Mouse (Mus musculus) megakaryocyte-erythroid progenitor cell, adult 5-6 weeks (primary cell): Measurements from ENCODE around the gene March1. TPM values are rescaled to one million over a fixed set of nuclear protein-coding genes. Genes with fewer than 3 reads are reported as not detected.
A peak's percentile ranks its signal among the peaks of the same experiment; 100 is the strongest.
"Not testable (repeated sequence)": the region's sequence is repeated elsewhere in the genome, so short reads cannot be mapped to it uniquely, and the experiment has no call there.

Experiments used
- ATAC-seq: replicated peaks from 2 replicates; pipeline ENCODE4 v1.8.0; 2016; ENCODE audit warnings: mild to moderate bottlenecking, inconsistent platforms; ENCODE audit not compliant: severe bottlenecking, poor library complexity, low FRiP score, low TSS enrichment
- total RNA-seq, 2 experiments: library from RNA; stranded (forward) in 1 of 2; stranded (reverse) in 1 of 2; fragments of 200-1000, 215-1000 nt in 1 of 2; fragments of >200 nt in 1 of 2; fragmentation: Nextera tagmentation in 1 of 2; gene quantifications; 2 replicates each; pipeline ENCODE4 v1.2.3; 2014 to 2017

The March1 gene
- total RNA-seq, 2 experiments from 2014 or later, result 0.22 to 1.4 TPM

- ATAC-seq, result no peak
Measured at GRCm38 (mm10) chr8:66400050-66400449, 782.4 kb downstream of the March1 start.

- ATAC-seq, result no peak
Measured at GRCm38 (mm10) chr8:66404711-66405414, 787.2 kb downstream of the March1 start.

DNA sequence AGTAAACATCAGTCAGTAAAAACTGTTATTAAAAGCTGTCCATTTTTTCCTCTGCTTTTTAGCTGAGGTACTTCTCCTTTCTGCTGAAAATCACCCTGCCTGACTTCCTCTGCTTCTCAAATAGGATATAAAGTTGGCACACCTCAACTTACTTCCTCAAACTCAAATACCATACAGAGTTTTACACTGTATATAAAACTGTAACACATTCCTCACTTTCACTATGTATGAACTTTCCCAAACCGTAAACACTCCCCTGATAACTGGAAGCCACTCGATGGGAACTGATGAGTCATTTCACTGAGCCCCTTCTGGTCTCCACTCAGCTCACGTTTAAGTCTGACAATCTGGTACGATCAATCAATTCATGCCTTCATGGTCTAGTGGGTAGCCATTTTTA lies 788.1 kb downstream of the March1 start:
- ATAC-seq, result not testable (repeated sequence)

GRCm38 (mm10) chr8:66406596-66407361 lies 789.1 kb downstream of the March1 start:
- peak; percentile 89 for ATAC-seq

DNA sequence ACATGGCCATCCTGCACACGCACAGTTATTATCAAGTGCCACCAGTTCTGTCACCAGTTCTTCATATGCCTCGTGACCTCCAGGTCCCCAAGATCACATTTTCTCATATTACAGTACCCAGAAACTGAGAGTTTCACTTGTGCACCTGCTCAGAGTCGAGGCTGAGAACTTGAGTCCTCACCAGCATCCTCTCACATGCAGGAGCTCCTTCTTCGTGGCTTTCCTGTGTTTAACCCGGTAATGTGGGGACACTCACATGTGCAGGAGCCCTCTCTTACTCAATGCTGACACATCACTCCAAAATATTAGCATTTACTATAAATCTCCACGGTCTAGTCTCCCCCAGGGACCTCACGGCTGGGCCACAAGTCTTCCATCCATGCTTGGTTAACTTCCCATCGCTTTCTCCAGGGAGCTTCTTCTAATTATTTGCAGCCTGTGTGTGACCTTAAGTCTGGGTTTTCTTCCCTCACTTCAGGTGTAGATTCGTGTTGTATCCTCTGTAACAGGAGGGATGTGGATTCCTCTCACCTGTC lies 792.4 kb downstream of the March1 start:
- ATAC-seq, result no peak

DNA sequence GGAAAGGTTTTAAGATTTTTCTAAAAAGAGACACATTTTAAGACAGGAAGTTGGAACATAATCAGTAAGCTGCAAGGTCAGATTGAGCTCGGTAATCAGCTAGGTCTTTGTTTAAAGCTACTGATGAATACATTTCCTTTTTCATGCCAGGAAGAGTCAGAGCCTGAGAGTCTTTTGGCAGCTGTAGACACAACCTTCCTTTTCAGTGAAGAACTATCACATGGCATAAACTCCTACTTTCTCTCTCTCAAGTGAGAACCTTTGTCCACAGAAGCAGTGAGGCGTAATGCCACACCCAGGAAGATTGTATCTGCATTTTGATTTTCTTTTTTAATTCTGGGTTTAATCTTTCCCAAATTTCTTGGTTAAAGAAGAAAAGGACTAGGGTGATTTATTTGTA lies 795.4 kb downstream of the March1 start:
- ATAC-seq, result no peak

DNA sequence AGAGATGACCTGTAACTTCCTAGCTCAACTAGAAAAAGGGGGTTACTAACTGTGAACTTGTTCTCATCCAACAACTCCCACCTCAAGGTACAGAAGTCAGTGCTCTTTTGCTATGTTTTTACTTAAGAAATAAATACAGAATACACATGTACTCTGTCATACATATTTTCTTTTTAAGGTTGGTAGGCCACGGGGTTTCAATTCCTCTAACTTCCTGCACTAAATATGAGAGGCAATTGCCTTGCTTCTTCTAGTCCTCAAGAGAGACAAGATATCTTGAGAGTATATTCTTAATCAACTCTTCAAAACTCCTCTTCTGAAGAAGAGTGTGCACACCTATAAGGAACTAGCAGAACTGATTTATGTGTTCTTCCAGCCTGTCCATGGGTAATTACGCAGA lies 797.5 kb downstream of the March1 start:
- ATAC-seq, result no peak

GRCm38 (mm10) chr8:66417591-66417990 lies 799.9 kb downstream of the March1 start:
- not testable (repeated sequence) for ATAC-seq

DNA sequence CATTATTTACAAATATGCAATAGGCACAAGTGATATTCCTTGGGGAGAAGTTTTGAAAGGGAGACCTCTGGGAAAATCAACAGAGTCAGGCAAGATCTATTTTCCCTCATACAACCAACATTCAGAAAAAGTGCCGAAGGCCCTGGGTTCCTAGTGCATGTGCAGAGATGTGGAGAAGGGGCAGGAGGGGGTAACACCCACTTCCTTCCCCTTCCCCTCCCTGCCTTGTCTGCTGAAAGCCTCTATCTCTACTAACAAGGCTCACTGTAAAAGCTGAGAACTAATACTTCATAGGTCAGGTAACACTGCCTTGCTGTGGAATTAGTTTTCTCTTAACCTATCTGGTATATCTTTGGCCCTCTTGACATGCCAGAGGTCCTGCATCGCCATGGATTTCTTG lies 812.9 kb downstream of the March1 start:
- ATAC-seq, result no peak

GRCm38 (mm10) chr8:66433577-66433976 lies 815.9 kb downstream of the March1 start:
- ATAC-seq, result no peak

- no peak for ATAC-seq
Measured at GRCm38 (mm10) chr8:66436804-66437203, 819.1 kb downstream of the March1 start.

DNA sequence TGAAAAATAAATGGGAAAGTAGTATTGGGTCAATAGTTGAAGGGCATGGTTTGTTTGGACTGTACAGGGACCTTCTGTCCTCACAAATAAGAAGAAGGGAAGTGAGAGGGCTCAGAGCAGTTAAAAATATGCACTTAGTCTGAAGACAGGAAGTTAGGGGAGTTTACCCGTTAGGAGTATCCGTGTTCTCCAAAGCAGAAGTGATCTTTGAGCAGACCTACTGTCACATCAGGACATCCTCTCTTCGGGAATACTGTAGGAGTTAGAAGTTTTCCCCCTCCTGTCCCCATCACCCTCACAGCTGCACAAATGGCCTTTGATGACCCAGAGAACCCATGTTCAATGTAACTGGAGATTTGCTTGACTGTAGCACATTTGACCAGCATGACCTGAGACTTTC lies 820.2 kb downstream of the March1 start:
- ATAC-seq, result no peak

- no peak for ATAC-seq
Measured at GRCm38 (mm10) chr8:66438468-66438867, 820.8 kb downstream of the March1 start.

DNA sequence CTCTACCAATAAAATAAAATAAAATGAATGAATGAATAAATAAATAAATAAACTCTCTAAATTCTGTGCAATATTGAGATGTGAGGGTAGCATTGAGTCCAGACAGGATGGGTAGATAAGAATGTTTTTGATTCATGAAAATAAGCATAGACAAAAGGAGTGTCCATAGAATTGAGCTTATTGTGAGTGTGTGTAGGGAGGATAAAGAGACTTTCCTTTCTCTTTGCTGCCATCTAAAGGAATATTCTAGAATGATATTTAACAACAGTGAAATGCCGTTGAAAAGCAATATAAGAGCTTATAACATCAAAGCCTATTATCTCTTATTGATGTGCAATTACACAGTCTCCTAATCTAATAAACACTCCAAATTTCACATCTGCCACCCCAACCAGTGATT lies 823.4 kb downstream of the March1 start:
- ATAC-seq, result peak; percentile 73

DNA sequence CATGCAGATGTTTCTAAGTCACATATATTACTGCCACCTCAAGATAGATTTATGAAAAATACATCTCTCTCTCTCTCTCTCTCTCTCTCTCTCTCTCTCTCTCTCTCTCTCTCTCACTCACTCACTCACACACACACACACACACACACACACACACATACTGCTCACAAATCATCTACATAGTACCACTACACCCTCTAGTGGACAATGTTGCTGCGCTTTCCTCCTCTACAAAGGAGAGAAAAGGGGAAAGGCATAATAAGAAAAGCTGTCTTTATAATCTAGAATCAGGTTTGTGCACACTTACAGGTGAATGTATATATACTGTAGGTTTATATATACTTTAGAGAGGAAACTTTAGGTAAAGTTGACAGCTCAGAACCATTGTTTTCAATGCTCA lies 825.1 kb downstream of the March1 start:
- no peak for ATAC-seq

- ATAC-seq, result no peak
Measured at GRCm38 (mm10) chr8:66444141-66444540, 826.4 kb downstream of the March1 start.

DNA sequence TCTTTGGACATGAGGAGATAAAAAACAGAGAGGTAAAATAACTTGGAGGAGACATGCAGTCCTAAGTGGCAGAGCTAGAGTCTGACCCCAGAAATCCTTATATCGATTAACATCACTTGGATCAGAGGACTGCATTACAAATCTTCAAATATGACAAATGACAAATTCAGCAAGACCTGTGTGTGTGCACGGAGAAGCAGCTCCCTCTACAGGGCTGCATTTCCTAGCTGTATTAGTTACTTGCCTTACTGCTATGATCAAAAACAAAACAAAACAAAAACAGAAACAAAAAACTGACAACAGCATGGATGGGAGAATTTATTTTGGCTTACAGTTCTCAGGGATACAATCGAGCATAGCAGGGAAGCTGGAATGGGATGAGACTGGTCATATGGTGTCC lies 827.7 kb downstream of the March1 start:
- ATAC-seq, result no peak

DNA sequence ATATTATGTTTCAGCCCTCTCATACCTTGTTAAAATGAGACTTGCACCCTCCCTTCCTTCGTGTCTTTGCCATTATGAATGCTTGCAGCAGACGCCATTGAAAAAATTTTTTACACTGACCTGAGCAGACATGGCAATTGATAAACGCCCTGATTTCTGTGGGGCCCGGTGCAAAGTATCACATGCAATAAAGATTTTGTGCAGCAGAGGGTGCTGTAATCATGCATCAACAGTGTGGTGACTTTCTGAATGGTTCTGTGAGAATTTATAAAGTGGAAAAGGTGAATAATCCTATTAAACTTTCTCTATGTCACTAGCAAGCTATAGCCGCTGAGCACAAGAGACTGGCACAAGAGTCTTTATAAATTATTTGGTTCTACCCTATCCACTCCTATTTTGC lies 833.0 kb downstream of the March1 start:
- peak; percentile 68 for ATAC-seq

DNA sequence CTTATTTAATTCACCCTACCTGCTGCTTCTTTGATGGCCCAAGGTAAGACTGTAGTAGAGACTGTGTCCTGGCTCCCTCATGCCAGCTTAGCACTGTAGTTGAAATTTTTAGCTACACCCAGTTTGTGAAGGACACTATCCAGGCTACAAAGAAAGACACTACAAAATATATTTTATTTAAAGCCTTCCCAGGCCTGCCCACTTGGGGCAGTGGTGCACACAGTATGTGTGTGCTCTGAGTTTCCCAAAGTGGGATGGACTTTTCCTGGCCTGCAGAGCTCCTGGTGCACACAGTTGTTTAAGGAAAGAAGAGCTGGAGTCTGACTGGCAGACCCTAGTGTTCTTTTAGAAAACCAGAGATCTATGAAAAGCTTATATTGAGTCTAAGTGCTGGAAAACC lies 839.4 kb downstream of the March1 start:
- ATAC-seq, result peak; percentile 74; the same call in 1 of the 2 replicates

DNA sequence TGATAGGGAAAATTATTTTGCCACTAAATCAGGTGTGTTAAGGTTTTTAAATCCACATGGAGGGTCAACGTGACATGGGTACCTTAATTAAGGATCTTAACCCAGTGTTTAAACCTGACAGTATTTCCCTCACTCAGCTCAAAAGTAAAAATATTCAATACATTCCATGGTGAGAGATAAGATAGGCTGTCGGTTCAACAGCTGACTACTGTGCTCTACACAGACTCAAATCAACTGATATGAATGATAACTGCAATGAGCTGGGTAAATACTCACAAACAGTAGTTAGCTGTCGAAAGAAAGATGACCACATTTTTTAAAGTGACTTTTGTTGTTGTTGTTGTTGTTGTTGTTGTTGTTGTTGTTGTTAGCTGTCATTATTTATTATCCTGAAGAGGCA lies 852.1 kb downstream of the March1 start:
- ATAC-seq, result 0 out of 2 replicates have a peak, but pooled peaks have one; percentile 10

- no peak for ATAC-seq
Measured at GRCm38 (mm10) chr8:66476880-66477279, 859.2 kb downstream of the March1 start.
